Mouse (Mus musculus) liver, adult 2 months (tissue): ENCODE measurements around the gene Plekhg5.
A peak's percentile ranks its signal among the peaks of the same experiment; 100 is the strongest.

Experiments
- CTCF ChIP-seq: fragments of 200-500 bp; IDR thresholded peaks from 2 replicates; pipeline ENCODE4 v1.5.1; 2011; ENCODE audit warnings: low read depth, low read length, control low read depth
- POLR2A ChIP-seq: fragments of 200-500 bp; IDR thresholded peaks from 2 replicates; pipeline ENCODE4 v1.6.1; 2011; ENCODE audit warnings: low read length, control low read depth; ENCODE audit not compliant: insufficient read depth; ENCODE audit errors: extremely low read depth

DNA sequence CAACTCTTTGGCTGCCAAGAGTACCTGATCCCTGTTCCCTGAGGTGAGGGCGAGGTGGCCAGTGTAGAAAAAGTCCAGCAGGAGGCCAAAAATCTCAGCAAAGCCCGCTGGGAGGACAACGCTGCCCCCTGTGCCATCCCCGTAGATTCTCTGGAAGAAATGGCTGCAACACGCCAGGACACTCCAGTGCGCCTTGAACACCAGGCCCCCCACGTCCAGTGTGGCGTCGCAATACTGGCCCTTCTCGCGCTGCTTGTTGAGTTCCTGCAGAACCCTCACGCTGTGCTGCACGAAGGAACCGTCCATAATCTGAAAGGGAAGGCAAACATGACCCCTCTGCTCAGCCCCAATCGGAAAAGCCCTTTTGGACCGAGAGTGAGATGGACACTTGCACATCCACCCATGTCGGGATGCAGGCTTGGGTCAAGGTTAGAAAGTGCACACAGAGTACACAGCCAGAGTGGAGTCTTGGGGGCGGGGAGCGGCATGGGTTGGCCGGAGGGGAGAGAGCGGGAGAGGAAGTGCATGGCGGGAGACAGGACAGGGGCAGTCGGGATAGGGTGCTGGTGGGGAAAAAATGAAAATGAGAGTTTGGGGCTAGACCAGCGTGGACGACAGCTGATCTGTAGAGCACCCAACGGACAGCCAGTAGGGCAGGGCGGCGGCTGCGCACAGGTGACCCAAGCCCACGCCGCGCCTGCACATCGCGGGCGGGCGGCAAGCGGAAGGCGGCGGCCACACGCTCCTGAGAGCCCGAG lies 45.4 kb upstream of the Plekhg5 start:
- TF ChIP-seq POLR2A, result no peak
- 0 out of 2 replicates have a peak, but pooled peaks have one; percentile 10 for TF ChIP-seq CTCF
